Mouse (Mus musculus) MEL (cell line): ENCODE measurements around the gene Gak. TPM values are rescaled to one million over a fixed set of nuclear protein-coding genes. Genes with fewer than 3 reads are reported as not detected.

Source experiments
- DNase-seq: peaks from one replicate; pipeline ENCODE4 v3.0.0; 2011; ENCODE audit warnings: low read depth, low spot score
- H3K27ac ChIP-seq: 2 replicates; pipeline ENCODE4 v1.5.1; 2012; ENCODE audit warnings: low read depth, mild to moderate bottlenecking, control low read depth, low read length, moderate library complexity; ENCODE audit not compliant: control insufficient read depth
- H3K27me3 ChIP-seq, 2 experiments: fragments of 150-350 bp in 1 of 2; sonication (generic) in 1 of 2; 2 replicates each; pipeline ENCODE4 v1.6.1; 2012; ENCODE audit warnings: low read length in 2 of 2, mild to moderate bottlenecking in 2 of 2, improper control_type of control experiment in 1 of 2, moderate library complexity in 1 of 2; ENCODE audit not compliant: insufficient read depth in 2 of 2, control insufficient read depth in 1 of 2
- H3K36me3 ChIP-seq, 2 experiments: 2 replicates each; pipeline ENCODE4 v1.6.1; 2012 to 2014; ENCODE audit warnings: low read length in 2 of 2, improper control_type of control experiment in 1 of 2, inconsistent platforms in 1 of 2, mild to moderate bottlenecking in 1 of 2; ENCODE audit not compliant: insufficient read depth in 2 of 2, control insufficient read depth in 1 of 2
- H3K4me1 ChIP-seq, 2 experiments: fragments of 150-350 bp in 1 of 2; sonication (generic) in 1 of 2; 2 replicates each; pipeline ENCODE4 v1.6.1; 2012; ENCODE audit warnings: low read length in 2 of 2, improper control_type of control experiment in 1 of 2, mild to moderate bottlenecking in 1 of 2; ENCODE audit not compliant: insufficient read depth in 2 of 2, control insufficient read depth in 1 of 2
- H3K4me3 ChIP-seq, 2 experiments: fragments of 150-350 bp in 1 of 2; sonication (generic) in 1 of 2; 2 replicates each; pipeline ENCODE4 v1.5.1; 2012; ENCODE audit warnings: low read depth in 2 of 2, low read length in 2 of 2, mild to moderate bottlenecking in 2 of 2, moderate library complexity in 2 of 2, control low read depth in 1 of 2, improper control_type of control experiment in 1 of 2; ENCODE audit not compliant: control insufficient read depth in 1 of 2, insufficient read depth in 1 of 2
- H3K79me2 ChIP-seq: 2 replicates; pipeline ENCODE4 v1.6.1; 2012; ENCODE audit warnings: mild to moderate bottlenecking, low read length, moderate library complexity; ENCODE audit not compliant: control insufficient read depth, poor library complexity, insufficient read depth
- H3K9ac ChIP-seq: 2 replicates; pipeline ENCODE4 v1.6.1; 2012; ENCODE audit warnings: low read depth, mild to moderate bottlenecking, control low read depth, low read length, moderate library complexity; ENCODE audit not compliant: control insufficient read depth, poor library complexity, severe bottlenecking
- H3K9me3 ChIP-seq: fragments of 150-350 bp; sonication (generic); replicated peaks from 2 replicates; pipeline ENCODE4 v1.6.1; 2012; ENCODE audit warnings: mild to moderate bottlenecking, low read length, improper control_type of control experiment, moderate library complexity; ENCODE audit not compliant: insufficient read depth
- BHLHE40 ChIP-seq: IDR thresholded peaks from 2 replicates; pipeline ENCODE4 v1.6.1; 2012; ENCODE audit warnings: low read depth, mild to moderate bottlenecking, inconsistent platforms, low read length, improper control_type of control experiment, borderline replicate concordance
- CHD1 ChIP-seq: IDR thresholded peaks from 2 replicates; pipeline ENCODE4 v1.6.1; 2012; ENCODE audit warnings: low read depth, mild to moderate bottlenecking, inconsistent platforms, low read length, improper control_type of control experiment
- CHD2 ChIP-seq: IDR thresholded peaks from 2 replicates; pipeline ENCODE4 v1.6.1; 2011; ENCODE audit warnings: low read length, improper control_type of control experiment
- E2F4 ChIP-seq: IDR thresholded peaks from 2 replicates; pipeline ENCODE4 v1.6.1; 2011; ENCODE audit warnings: low read depth, low read length, improper control_type of control experiment, borderline replicate concordance
- ELF1 ChIP-seq: IDR thresholded peaks from 2 replicates; pipeline ENCODE4 v1.6.1; 2014; ENCODE audit warnings: low read depth, mild to moderate bottlenecking, inconsistent platforms, low read length, improper control_type of control experiment, moderate library complexity
- EP300 ChIP-seq, 2 experiments: IDR thresholded peaks; 2 replicates each; pipeline ENCODE4 v1.6.1; 2011; ENCODE audit warnings: improper control_type of control experiment in 2 of 2, low read length in 2 of 2, low read depth in 1 of 2, mild to moderate bottlenecking in 1 of 2
- ETS1 ChIP-seq: IDR thresholded peaks from 2 replicates; pipeline ENCODE4 v1.6.1; 2012; ENCODE audit warnings: low read depth, mild to moderate bottlenecking, inconsistent platforms, low read length, improper control_type of control experiment, moderate library complexity
- GABPA ChIP-seq: IDR thresholded peaks from 2 replicates; pipeline ENCODE4 v1.6.1; 2012; ENCODE audit warnings: low read depth, mild to moderate bottlenecking, inconsistent platforms, low read length, improper control_type of control experiment, moderate library complexity
- GATA1 ChIP-seq: IDR thresholded peaks from 2 replicates; pipeline ENCODE4 v1.6.1; 2011; ENCODE audit warnings: low read depth, low read length, improper control_type of control experiment
- HCFC1 ChIP-seq: IDR thresholded peaks from 2 replicates; pipeline ENCODE4 v1.6.1; 2012; ENCODE audit warnings: low read depth, mild to moderate bottlenecking, inconsistent platforms, low read length, improper control_type of control experiment, moderate library complexity
- JUND ChIP-seq: IDR thresholded peaks from 2 replicates; pipeline ENCODE4 v1.6.1; 2011; ENCODE audit warnings: low read depth, mild to moderate bottlenecking, improper control_type of control experiment, low read length
- KAT2A ChIP-seq: conservative IDR thresholded peaks from 2 replicates; pipeline ENCODE4 v1.6.1; 2012; ENCODE audit warnings: low read depth, low read length, improper control_type of control experiment, inconsistent platforms
- MAFK ChIP-seq: IDR thresholded peaks from 2 replicates; pipeline ENCODE4 v1.6.1; 2011; ENCODE audit warnings: low read depth, mild to moderate bottlenecking, low read length, improper control_type of control experiment, borderline replicate concordance
- MAX ChIP-seq: IDR thresholded peaks from 2 replicates; pipeline ENCODE4 v1.6.1; 2011; ENCODE audit warnings: low read length, improper control_type of control experiment
- MAZ ChIP-seq: IDR thresholded peaks from 2 replicates; pipeline ENCODE4 v1.6.1; 2012; ENCODE audit warnings: low read depth, mild to moderate bottlenecking, inconsistent platforms, low read length, improper control_type of control experiment
- MEF2A ChIP-seq: IDR thresholded peaks from 2 replicates; pipeline ENCODE4 v1.6.1; 2014; ENCODE audit warnings: low read depth, mild to moderate bottlenecking, inconsistent platforms, low read length, improper control_type of control experiment; ENCODE audit not compliant: poor library complexity, insufficient replicate concordance, severe bottlenecking; ENCODE audit errors: extremely low read depth
- MXI1 ChIP-seq: IDR thresholded peaks from 2 replicates; pipeline ENCODE4 v1.6.1; 2011; ENCODE audit warnings: mild to moderate bottlenecking, low read depth, low read length, improper control_type of control experiment
- MYB ChIP-seq: IDR thresholded peaks from 2 replicates; pipeline ENCODE4 v1.6.1; 2011; ENCODE audit warnings: mild to moderate bottlenecking, low read depth, low read length, improper control_type of control experiment
- MYC ChIP-seq: IDR thresholded peaks from 2 replicates; pipeline ENCODE4 v1.6.1; 2011; ENCODE audit warnings: low read depth, mild to moderate bottlenecking, low read length, improper control_type of control experiment, moderate library complexity
- NELFE ChIP-seq: IDR thresholded peaks from 2 replicates; pipeline ENCODE4 v1.6.1; 2011; ENCODE audit warnings: low read depth, low read length, improper control_type of control experiment
- NRF1 ChIP-seq: IDR thresholded peaks from 2 replicates; pipeline ENCODE4 v1.6.1; 2014; ENCODE audit warnings: low read depth, mild to moderate bottlenecking, inconsistent platforms, low read length, improper control_type of control experiment, moderate library complexity; ENCODE audit not compliant: poor library complexity, insufficient read depth, severe bottlenecking
- POLR2A ChIP-seq, 2 experiments: IDR thresholded peaks; 2 replicates each; pipeline ENCODE4 v1.6.1; 2011 to 2012; ENCODE audit warnings: low read length in 2 of 2, mild to moderate bottlenecking in 2 of 2, control low read depth in 1 of 2, improper control_type of control experiment in 1 of 2, low read depth in 1 of 2, moderate library complexity in 1 of 2; ENCODE audit not compliant: control insufficient read depth in 1 of 2, insufficient read depth in 1 of 2, poor library complexity in 1 of 2
- POLR2AphosphoS2 ChIP-seq: IDR thresholded peaks from 2 replicates; pipeline ENCODE4 v1.6.1; 2011; ENCODE audit warnings: low read length, improper control_type of control experiment
- POLR2AphosphoS5 ChIP-seq: IDR thresholded peaks from 2 replicates; pipeline ENCODE4 v1.6.1; 2012; ENCODE audit warnings: low read depth, borderline replicate concordance, mild to moderate bottlenecking, inconsistent platforms, low read length, moderate library complexity, mixed read lengths
- RAD21 ChIP-seq: IDR thresholded peaks from 2 replicates; pipeline ENCODE4 v1.6.1; 2011; ENCODE audit warnings: mild to moderate bottlenecking, low read depth, low read length, improper control_type of control experiment
- RCOR1 ChIP-seq: IDR thresholded peaks from 2 replicates; pipeline ENCODE4 v1.6.1; 2012; ENCODE audit warnings: low read depth, mild to moderate bottlenecking, inconsistent platforms, low read length, improper control_type of control experiment
- SIN3A ChIP-seq: IDR thresholded peaks from 2 replicates; pipeline ENCODE4 v1.6.1; 2012; ENCODE audit warnings: low read length, improper control_type of control experiment, inconsistent platforms
- SMC3 ChIP-seq: IDR thresholded peaks from 2 replicates; pipeline ENCODE4 v1.6.1; 2011; ENCODE audit warnings: low read depth, low read length, improper control_type of control experiment
- TAL1 ChIP-seq: IDR thresholded peaks from 2 replicates; pipeline ENCODE4 v1.6.1; 2012; ENCODE audit warnings: mild to moderate bottlenecking, inconsistent platforms, low read length, moderate library complexity, mixed read lengths
- TBP ChIP-seq: IDR thresholded peaks from 2 replicates; pipeline ENCODE4 v1.8.0; 2011; ENCODE audit warnings: low read depth, low read length, improper control_type of control experiment
- TCF12 ChIP-seq: IDR thresholded peaks from 2 replicates; pipeline ENCODE4 v1.6.1; 2014; ENCODE audit warnings: low read depth, mild to moderate bottlenecking, inconsistent platforms, low read length, improper control_type of control experiment, moderate library complexity
- UBTF ChIP-seq: IDR thresholded peaks from 2 replicates; pipeline ENCODE4 v1.6.1; 2012; ENCODE audit warnings: low read depth, mild to moderate bottlenecking, inconsistent platforms, low read length, improper control_type of control experiment, moderate library complexity, borderline replicate concordance; ENCODE audit not compliant: insufficient read depth
- USF1 ChIP-seq: IDR thresholded peaks from 2 replicates; pipeline ENCODE4 v1.6.1; 2014; ENCODE audit warnings: low read depth, mild to moderate bottlenecking, inconsistent platforms, low read length, improper control_type of control experiment, moderate library complexity
- USF2 ChIP-seq, 2 experiments: IDR thresholded peaks; 2 replicates each; pipeline ENCODE4 v1.6.1; 2011 to 2012; ENCODE audit warnings: improper control_type of control experiment in 2 of 2, low read length in 2 of 2, borderline replicate concordance in 1 of 2, inconsistent platforms in 1 of 2, low read depth in 1 of 2, mild to moderate bottlenecking in 1 of 2; ENCODE audit not compliant: insufficient read depth in 1 of 2
- ZC3H11A ChIP-seq: IDR thresholded peaks from 2 replicates; pipeline ENCODE4 v1.6.1; 2012; ENCODE audit warnings: low read depth, mild to moderate bottlenecking, inconsistent platforms, low read length, improper control_type of control experiment
- ZKSCAN1 ChIP-seq: IDR thresholded peaks from 2 replicates; pipeline ENCODE4 v1.6.1; 2012; ENCODE audit warnings: low read depth, mild to moderate bottlenecking, inconsistent platforms, low read length, improper control_type of control experiment, moderate library complexity
- ZMIZ1 ChIP-seq: IDR thresholded peaks from 2 replicates; pipeline ENCODE4 v1.6.1; 2012; ENCODE audit warnings: low read depth, mild to moderate bottlenecking, inconsistent platforms, low read length, improper control_type of control experiment, moderate library complexity
- ZNF384 ChIP-seq: IDR thresholded peaks from 2 replicates; pipeline ENCODE4 v1.6.1; 2012; ENCODE audit warnings: low read depth, mild to moderate bottlenecking, inconsistent platforms, low read length, improper control_type of control experiment
- polyA plus RNA-seq, 2 experiments: library from polyadenylated mRNA; stranded (reverse) in 1 of 2; unstranded in 1 of 2; fragments of >175 nt in 1 of 2; fragments of >200 nt in 1 of 2; gene quantifications; 2 replicates each; pipeline versions ENCODE4 v1.2.1 to v1.2.4; 2012; ENCODE audit warnings: low replicate concordance in 2 of 2, low read depth in 1 of 2; ENCODE audit not compliant: insufficient read length in 2 of 2, insufficient read depth in 1 of 2, missing spikeins in 1 of 2
- total RNA-seq: library from RNA; depleted of rRNA; stranded (reverse); fragments of 300-350 nt; gene quantifications from 2 replicates; pipeline ENCODE4 v1.2.3, GENCODE M21; 2012

The Gak gene
- total and polyA plus RNA-seq, 3 experiments = 48.5 to 76.4 TPM; not detected in 1

DNA sequence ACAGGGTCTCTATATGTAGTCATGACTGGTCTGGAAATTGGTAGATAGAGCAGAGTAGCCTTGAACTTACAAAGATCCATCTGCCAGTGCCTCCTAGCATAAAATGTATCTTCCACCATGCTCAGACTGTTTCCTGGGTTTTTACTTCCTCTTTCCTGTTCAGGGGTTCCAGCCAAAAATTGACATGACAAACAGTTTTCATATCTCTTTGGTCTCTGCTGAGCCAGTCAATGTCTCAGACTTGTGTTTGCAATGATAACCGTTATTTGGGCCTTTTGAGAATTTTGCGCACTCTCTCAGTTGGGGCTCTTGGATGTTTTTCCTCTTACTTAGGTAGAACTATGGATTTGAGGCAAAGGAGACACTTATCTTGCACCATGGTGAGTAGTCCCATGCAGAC, 95.4 kb downstream of the Gak start:
- H3K9me3 ChIP-seq = no peaks in the 10 kb centered on the region
- peak; percentile 87 for DNase-seq
- H3K9ac ChIP-seq = no peak overlapping the region
- no peak overlapping the region for H3K4me3 ChIP-seq
- peak overlapping the region; percentile 80 for H3K27ac ChIP-seq
- TF ChIP-seq TCF12 (peak; percentile 56; the same call in 1 of the 2 replicates), SIN3A (no peak; the same call in 1 of the 2 replicates), E2F4 (no peak), MEF2A (no peak), UBTF (no peak), MAX (no peak), SMC3 (no peak), JUND (no peak), CHD2 (no peak), ZMIZ1 (no peak), NELFE (no peak), EP300 (IDR thresholded peaks at IDR 0.05; ENCODE audit: low read depth in 1 of 2, low read length in 2 of 2) (peak; percentile 84 to 86; a peak in 3 of 4 replicates), MXI1 (no peak), HCFC1 (no peak), TBP (peak; percentile 53; the same call in 1 of the 2 replicates), ZNF384 (no peak), CHD1 (no peak), MYC (no peak), GATA1 (peak; percentile 79), POLR2AphosphoS2 (no peak), USF1 (no peak), NRF1 (no peak), ZC3H11A (no peak), ZKSCAN1 (no peak), POLR2A (IDR thresholded peaks at IDR 0.05; ENCODE audit: control insufficient read depth in 1 of 2, insufficient read depth in 1 of 2, low read depth in 1 of 2, low read length in 2 of 2, poor library complexity in 1 of 2) (no peak), KAT2A (no peak), ELF1 (0 out of 2 replicates have a peak, but pooled peaks have one; percentile 20), POLR2AphosphoS5 (no peak), ETS1 (peak; percentile 48; the same call in 1 of the 2 replicates), GABPA (no peak), MAZ (no peak), MAFK (no peak), RCOR1 (peak; percentile 74), RAD21 (no peak), USF2 (IDR thresholded peaks at IDR 0.05; ENCODE audit: borderline replicate concordance in 1 of 2, insufficient read depth in 1 of 2, low read depth in 1 of 2, low read length in 2 of 2) (no peak), TAL1 (peak; percentile 32; the same call in 1 of the 2 replicates), BHLHE40 (no peak), MYB (peak; percentile 74)
- H3K36me3 ChIP-seq = peaks cover 0 to 15% of the 10 kb centered on the region in 2 experiments; a peak in 2 of 4 replicates
- no peaks in the 10 kb centered on the region for H3K27me3 ChIP-seq
- H3K79me2 ChIP-seq = no peaks in the 10 kb centered on the region
- peaks cover 0 to 13% of the 10 kb centered on the region in 2 experiments; a peak in 2 of 4 replicates for H3K4me1 ChIP-seq
